Mouse (Mus musculus) olfactory bulb, adult 2 months (tissue): ENCODE data around the gene Lin9.

ENCODE experiments used
- CTCF ChIP-seq: fragments of 200-500 bp; IDR thresholded peaks from 2 replicates; pipeline ENCODE4 v1.5.1; 2012; ENCODE audit warnings: low read depth, mild to moderate bottlenecking, low read length, moderate library complexity; ENCODE audit not compliant: insufficient read depth
- POLR2A ChIP-seq: fragments of 200-500 bp; IDR thresholded peaks from 2 replicates; pipeline ENCODE4 v1.6.1; 2012; ENCODE audit warnings: mild to moderate bottlenecking, low read depth, low read length, moderate library complexity; ENCODE audit not compliant: insufficient read depth

DNA sequence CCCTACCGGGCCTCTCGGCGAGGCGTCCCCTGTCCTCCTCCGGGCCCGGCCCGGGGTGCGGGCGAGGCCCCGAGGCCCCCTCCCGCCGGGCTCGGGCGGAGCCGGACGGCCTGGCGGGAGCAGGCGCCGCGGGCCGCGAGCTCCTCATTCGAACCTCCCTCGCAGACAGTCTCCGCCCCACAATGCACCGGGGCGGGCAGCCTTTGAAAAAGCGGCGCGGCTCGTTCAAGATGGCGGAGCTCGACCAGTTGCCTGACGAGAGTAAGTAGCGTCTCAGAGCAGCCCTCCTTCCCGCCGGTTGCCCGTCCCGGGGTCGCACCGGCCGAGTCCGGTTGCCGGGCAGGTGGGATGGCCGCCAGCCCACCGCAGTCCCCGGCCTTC, at the start of gene Lin9:
- TF ChIP-seq POLR2A (no peak; the same call in 1 of the 2 replicates), CTCF (no peak)
